Mouse (Mus musculus) lung, postnatal 0 days (tissue): ENCODE results near the gene Taf5.

Experiments used
- CTCF ChIP-seq: IDR thresholded peaks from 2 replicates; pipeline ENCODE4 v1.5.1; 2016; ENCODE audit warnings: antibody characterized with exemption, mild to moderate bottlenecking
- EP300 ChIP-seq: IDR thresholded peaks from 2 replicates; pipeline ENCODE4 v1.6.1; 2016; ENCODE audit warnings: antibody characterized with exemption, mild to moderate bottlenecking, control low read depth

GRCm38 (mm10) chr19:47047236-47047833 is 20.2 kb upstream of the Taf5 start:
- no peak for TF ChIP-seq CTCF
- no peak for TF ChIP-seq EP300
